Mouse (Mus musculus) lung, embryonic 16.5 days (tissue): ENCODE results near the gene Efna1. TPM values are rescaled to one million over a fixed set of nuclear protein-coding genes. Genes with fewer than 3 reads are reported as not detected.

Experiments used
- ATAC-seq: fragments of 200-750 bp; cut with Nextera tagmentation; 2 replicates; pipeline ENCODE4 v1.8.0; 2017; ENCODE audit warnings: low read depth, mild to moderate bottlenecking, moderate library complexity
- H3K27ac ChIP-seq: fragments of 300-500 bp; sonication (generic); 2 replicates; pipeline ENCODE4 v1.5.1; 2014; ENCODE audit warnings: mild to moderate bottlenecking, control low read depth, low read length
- H3K27me3 ChIP-seq: fragments of 300-500 bp; sonication (generic); 2 replicates; pipeline ENCODE4 v1.6.1; 2014; ENCODE audit warnings: low read depth, low read length, mixed read lengths; ENCODE audit not compliant: control insufficient read depth, insufficient read depth
- H3K36me3 ChIP-seq: fragments of 300-500 bp; sonication (generic); 2 replicates; pipeline ENCODE4 v1.6.1; 2014; ENCODE audit warnings: low read length; ENCODE audit not compliant: control insufficient read depth, insufficient read depth
- H3K4me1 ChIP-seq: fragments of 300-500 bp; sonication (generic); replicated peaks from 2 replicates; pipeline ENCODE4 v1.6.1; 2014; ENCODE audit warnings: low read length, mixed read lengths; ENCODE audit not compliant: control insufficient read depth, insufficient read depth
- H3K4me2 ChIP-seq: fragments of 300-500 bp; sonication (generic); 2 replicates; pipeline ENCODE4 v1.6.1; 2014; ENCODE audit warnings: low read depth, low read length, control low read depth
- H3K4me3 ChIP-seq: fragments of 300-500 bp; sonication (generic); 2 replicates; pipeline ENCODE4 v1.5.1; 2014; ENCODE audit warnings: mild to moderate bottlenecking, low read length, control low read depth
- H3K9ac ChIP-seq: fragments of 300-500 bp; sonication (generic); 2 replicates; pipeline ENCODE4 v1.6.1; 2014; ENCODE audit warnings: low read length, control low read depth
- H3K9me3 ChIP-seq: fragments of 300-500 bp; sonication (generic); 2 replicates; pipeline ENCODE4 v1.6.1; 2016; ENCODE audit warnings: low read length; ENCODE audit not compliant: control insufficient read depth
- WGBS: fragments of 180-500 bp; shearing (Covaris S2); extraction: QIAGEN DNeasy Blood & Tissue Kit; methylation state at CpG from one replicate; pipeline ENCODE4 v1.1.7; 2014; 5-methylcytosine and 5-hydroxymethylcytosine counted together
- polyA plus RNA-seq: library from polyadenylated mRNA; unstranded; fragments of >200 nt; fragmentation: Nextera tagmentation; extraction: Ambion mirVana; gene quantifications from 2 replicates; pipeline ENCODE4 v1.2.1, GENCODE M21; 2015

Efna1 gene
- polyA plus RNA-seq, 1 experiment from 2014 or later = 97.2 TPM

GRCm38 (mm10) chr3:89314791-89315190 is 33.8 kb upstream of the Efna1 start:
- H3K9ac ChIP-seq = peak overlapping the region; percentile 68
- H3K27ac ChIP-seq = peak overlapping the region; percentile 88
- H3K9me3 ChIP-seq = no peaks in the 10 kb centered on the region
- WGBS = 11% methylated on average over 2 of the region's 2 CpGs
- peak overlapping the region; percentile 77 for H3K4me2 ChIP-seq
- H3K4me1 ChIP-seq = peaks cover 24% of the 10 kb centered on the region
- peak overlapping the region; percentile 49 for H3K4me3 ChIP-seq
- H3K27me3 ChIP-seq = peaks cover 20% of the 10 kb centered on the region
- peak; percentile 24 for ATAC-seq
- H3K36me3 ChIP-seq = no peaks in the 10 kb centered on the region

GRCm38 (mm10) chr3:89314340-89314739 is 33.4 kb upstream of the Efna1 start:
- Histone ChIP-seq H3K4me2 (peak overlapping the region; percentile 77), H3K36me3 (no peaks in the 10 kb centered on the region), H3K4me3 (peak overlapping the region; percentile 49), H3K27ac (peak overlapping the region; percentile 88), H3K9me3 (no peaks in the 10 kb centered on the region), H3K4me1 (peaks cover 19% of the 10 kb centered on the region), H3K27me3 (peaks cover 16% of the 10 kb centered on the region), H3K9ac (no peak overlapping the region; the same call in 1 of the 2 replicates)
- peak; percentile 71 for ATAC-seq
- 32% methylated on average over 5 of the region's 5 CpGs for WGBS

DNA sequence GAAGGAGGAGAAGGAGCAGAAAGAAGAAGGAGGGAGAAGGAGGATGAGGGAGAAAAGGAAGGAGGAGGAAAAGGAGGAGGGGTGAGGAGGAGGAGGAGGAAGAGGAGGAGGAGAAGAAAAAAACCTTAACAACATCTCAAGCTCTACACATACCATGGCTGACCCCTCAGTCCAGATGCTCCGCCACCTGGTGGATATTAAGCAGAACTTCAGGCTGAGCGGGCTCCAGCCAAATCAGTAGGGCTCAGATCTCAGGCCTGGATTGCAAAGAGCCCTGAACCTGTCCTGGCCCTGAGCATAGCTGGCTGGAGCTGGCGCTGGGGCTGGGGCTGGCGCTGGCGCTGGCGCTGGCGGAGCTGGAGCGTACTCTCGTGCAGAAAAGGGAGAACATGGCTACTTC is 27.1 kb upstream of the Efna1 start:
- no peaks in the 10 kb centered on the region for H3K9me3 ChIP-seq
- peak overlapping the region; percentile 45 for H3K9ac ChIP-seq
- H3K4me2 ChIP-seq = no peak overlapping the region
- no peaks in the 10 kb centered on the region for H3K27me3 ChIP-seq
- peak; percentile 80 for ATAC-seq
- no peak overlapping the region for H3K4me3 ChIP-seq
- no peak overlapping the region for H3K27ac ChIP-seq
- H3K4me1 ChIP-seq = no peaks in the 10 kb centered on the region; the same call in 1 of the 2 replicates
- no peaks in the 10 kb centered on the region for H3K36me3 ChIP-seq
- WGBS = 2% methylated on average over 9 of the region's 9 CpGs

GRCm38 (mm10) chr3:89305551-89306325 is 24.8 kb upstream of the Efna1 start:
- Histone ChIP-seq H3K9ac (no peak overlapping the region), H3K4me2 (no peak overlapping the region), H3K9me3 (no peaks in the 10 kb centered on the region), H3K4me1 (no peaks in the 10 kb centered on the region; the same call in 1 of the 2 replicates), H3K36me3 (no peaks in the 10 kb centered on the region), H3K27me3 (no peaks in the 10 kb centered on the region), H3K4me3 (no peak overlapping the region), H3K27ac (no peak overlapping the region; the same call in 1 of the 2 replicates)
- ATAC-seq = peak; percentile 39
- 42% methylated on average over 8 of the region's 8 CpGs for WGBS

GRCm38 (mm10) chr3:89305105-89305504 is 24.2 kb upstream of the Efna1 start:
- WGBS = 51% methylated on average over 4 of the region's 4 CpGs
- no peaks in the 10 kb centered on the region; the same call in 1 of the 2 replicates for H3K4me1 ChIP-seq
- H3K9ac ChIP-seq = no peak overlapping the region
- no peak overlapping the region; the same call in 1 of the 2 replicates for H3K27ac ChIP-seq
- H3K9me3 ChIP-seq = no peaks in the 10 kb centered on the region
- H3K27me3 ChIP-seq = no peaks in the 10 kb centered on the region
- no peaks in the 10 kb centered on the region for H3K36me3 ChIP-seq
- H3K4me2 ChIP-seq = no peak overlapping the region
- ATAC-seq = no peak
- H3K4me3 ChIP-seq = no peak overlapping the region

GRCm38 (mm10) chr3:89304440-89304839 is 23.5 kb upstream of the Efna1 start:
- no peak overlapping the region for H3K9ac ChIP-seq
- ATAC-seq = peak; percentile 43; the same call in 1 of the 2 replicates
- H3K27ac ChIP-seq = no peak overlapping the region
- no peaks in the 10 kb centered on the region for H3K27me3 ChIP-seq
- peaks cover 1% of the 10 kb centered on the region; the same call in 1 of the 2 replicates for H3K4me1 ChIP-seq
- 41% methylated on average over 6 of the region's 6 CpGs for WGBS
- no peaks in the 10 kb centered on the region for H3K36me3 ChIP-seq
- no peaks in the 10 kb centered on the region for H3K9me3 ChIP-seq
- H3K4me3 ChIP-seq = no peak overlapping the region
- no peak overlapping the region for H3K4me2 ChIP-seq

DNA sequence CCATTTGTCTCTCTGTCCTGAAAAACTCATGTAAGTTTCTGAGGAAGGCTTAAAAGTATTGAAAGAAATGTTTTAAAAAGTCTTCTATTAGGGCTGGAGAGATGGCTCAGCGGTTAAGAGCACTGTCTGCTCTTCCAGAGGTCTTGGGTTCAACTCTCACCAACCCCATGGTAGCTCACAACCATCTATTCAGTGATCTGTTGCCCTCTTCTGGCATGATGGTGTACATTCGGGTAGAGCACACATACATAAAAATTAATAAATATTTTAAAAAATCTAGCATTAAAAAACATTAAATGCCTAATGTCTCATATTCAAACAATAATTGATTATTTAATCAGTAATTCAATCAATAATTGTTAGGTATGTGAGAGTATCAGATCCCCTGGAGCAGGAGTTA is 19.6 kb upstream of the Efna1 start:
- H3K4me1 ChIP-seq = peaks cover 4% of the 10 kb centered on the region; the same call in 1 of the 2 replicates
- no peak overlapping the region for H3K27ac ChIP-seq
- H3K36me3 ChIP-seq = no peaks in the 10 kb centered on the region
- no peak overlapping the region for H3K4me2 ChIP-seq
- H3K27me3 ChIP-seq = no peaks in the 10 kb centered on the region
- H3K9me3 ChIP-seq = no peaks in the 10 kb centered on the region
- H3K4me3 ChIP-seq = no peak overlapping the region
- no peak overlapping the region for H3K9ac ChIP-seq
- no peak for ATAC-seq
- WGBS = 57% methylated on average over 2 of the region's 2 CpGs

GRCm38 (mm10) chr3:89300071-89300470 is 19.1 kb upstream of the Efna1 start:
- Histone ChIP-seq H3K27ac (no peak overlapping the region), H3K9me3 (no peaks in the 10 kb centered on the region), H3K4me3 (peak overlapping the region; percentile 33), H3K27me3 (no peaks in the 10 kb centered on the region), H3K4me2 (peak overlapping the region; percentile 46), H3K36me3 (no peaks in the 10 kb centered on the region), H3K4me1 (peaks cover 4% of the 10 kb centered on the region; the same call in 1 of the 2 replicates), H3K9ac (peak overlapping the region; percentile 46; the same call in 1 of the 2 replicates)
- peak; percentile 53 for ATAC-seq
- WGBS = 26% methylated on average over 1 of the region's 1 CpGs

DNA sequence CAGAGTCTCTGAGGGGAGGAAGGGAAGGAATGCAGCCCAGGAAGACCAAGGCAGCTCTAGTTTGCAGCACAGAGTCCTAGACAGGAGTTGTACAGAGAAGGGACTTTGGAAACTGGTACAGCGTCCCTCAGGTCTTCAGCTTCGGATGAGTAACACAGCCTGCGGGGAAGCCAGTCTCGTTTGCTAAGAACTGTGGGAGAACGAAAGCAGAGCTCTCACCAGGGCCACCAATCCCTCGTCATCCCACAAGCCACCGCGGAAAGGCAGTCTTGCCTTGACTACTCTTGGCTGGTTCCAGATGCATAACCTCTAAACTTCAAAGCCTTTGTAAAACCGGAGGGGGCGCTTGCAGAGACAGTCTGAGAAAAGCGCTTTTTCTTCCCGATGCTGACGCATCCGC is 18.6 kb upstream of the Efna1 start:
- peak; percentile 50; the same call in 1 of the 2 replicates for ATAC-seq
- Histone ChIP-seq H3K27ac (no peak overlapping the region), H3K9me3 (no peaks in the 10 kb centered on the region), H3K9ac (peak overlapping the region; percentile 46), H3K36me3 (no peaks in the 10 kb centered on the region), H3K4me3 (peak overlapping the region; percentile 33), H3K4me1 (peaks cover 4% of the 10 kb centered on the region; the same call in 1 of the 2 replicates), H3K4me2 (peak overlapping the region; percentile 46), H3K27me3 (no peaks in the 10 kb centered on the region)
- 5% methylated on average over 14 of the region's 14 CpGs for WGBS
